Mouse (Mus musculus): ENCODE measurements around the gene Mrpl3.

DNA sequence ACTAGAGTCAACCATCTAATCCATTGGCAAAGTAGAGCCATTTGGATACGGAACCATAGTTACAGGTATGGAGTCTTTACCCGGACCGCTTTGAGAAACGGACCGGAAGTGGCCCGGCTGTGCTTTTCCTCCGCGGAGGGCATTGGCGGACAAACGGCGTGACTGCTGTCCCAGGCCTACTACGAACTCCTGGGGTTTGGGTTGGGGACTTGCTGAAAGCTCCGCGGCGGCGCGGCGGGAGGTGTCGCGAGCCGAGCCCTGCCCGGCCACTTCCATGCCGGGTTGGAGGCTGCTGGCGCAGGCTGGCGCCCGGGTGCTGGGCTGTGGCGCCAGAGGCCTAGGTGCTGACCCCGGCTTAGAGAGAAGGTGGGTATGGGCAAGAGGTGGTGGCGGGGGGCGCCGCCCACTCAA lies at the start of gene Mrpl3:
- TF ChIP-seq CTCF (IDR thresholded peaks at IDR 0.05; ENCODE audit: extremely low read depth, insufficient read depth, insufficient read length, insufficient replicate concordance): no peak
- TF ChIP-seq POLR2A (IDR thresholded peaks at IDR 0.05; ENCODE audit: low read depth, low read length): peak; percentile 31; the same call in 1 of the 2 replicates
